Mouse (Mus musculus) embryonic facial prominence, embryonic 14.5 days (tissue): ENCODE results near the gene Gkn1. TPM values are rescaled to one million over a fixed set of nuclear protein-coding genes. Genes with fewer than 3 reads are reported as not detected.

ENCODE experiments used
- ATAC-seq: fragments of 200-750 bp; cut with Nextera tagmentation; 2 replicates; pipeline ENCODE4 v1.8.0; 2017; ENCODE audit warnings: low read depth, moderate number of reproducible peaks, moderate TSS enrichment
- DNase-seq: peaks from one replicate; pipeline ENCODE4 v3.0.0-alpha.2; 2015; ENCODE audit warnings: low spot score
- H3K27ac ChIP-seq: fragments of 300-500 bp; sonication (generic); replicated peaks from 2 replicates; pipeline ENCODE4 v1.5.1; 2014; ENCODE audit warnings: low read depth, mild to moderate bottlenecking, low read length, moderate library complexity
- H3K27me3 ChIP-seq: fragments of 300-500 bp; sonication (generic); replicated peaks from 2 replicates; pipeline ENCODE4 v1.6.1; 2014; ENCODE audit warnings: low read length; ENCODE audit not compliant: control insufficient read depth, insufficient read depth
- H3K36me3 ChIP-seq: fragments of 300-500 bp; sonication (generic); 2 replicates; pipeline ENCODE4 v1.6.1; 2014; ENCODE audit warnings: low read length, mixed read lengths; ENCODE audit not compliant: control insufficient read depth, insufficient read depth
- H3K4me1 ChIP-seq: fragments of 300-500 bp; sonication (generic); 2 replicates; pipeline ENCODE4 v1.6.1; 2014; ENCODE audit warnings: antibody characterized with exemption, low read length; ENCODE audit not compliant: control insufficient read depth, insufficient read depth
- H3K4me2 ChIP-seq: fragments of 300-500 bp; sonication (generic); 2 replicates; pipeline ENCODE4 v1.6.1; 2014; ENCODE audit warnings: low read depth, mild to moderate bottlenecking, low read length, moderate library complexity, mixed read lengths
- H3K4me3 ChIP-seq: fragments of 300-500 bp; sonication (generic); 2 replicates; pipeline ENCODE4 v1.5.1; 2014; ENCODE audit warnings: low read depth, mild to moderate bottlenecking, low read length
- H3K9ac ChIP-seq: fragments of 300-500 bp; sonication (generic); 2 replicates; pipeline ENCODE4 v1.6.1; 2014; ENCODE audit warnings: low read depth, mild to moderate bottlenecking, low read length, moderate library complexity, mixed read lengths
- H3K9me3 ChIP-seq: fragments of 300-500 bp; sonication (generic); 2 replicates; pipeline ENCODE4 v1.6.1; 2016; ENCODE audit warnings: low read length; ENCODE audit not compliant: control insufficient read depth
- WGBS: fragments of 180-500 bp; shearing (Covaris S2); extraction: QIAGEN DNeasy Blood & Tissue Kit; methylation state at CpG from one replicate; pipeline ENCODE4 v1.1.7; 2014; 5-methylcytosine and 5-hydroxymethylcytosine counted together
- polyA plus RNA-seq: library from polyadenylated mRNA; unstranded; fragments of >200 nt; fragmentation: Nextera tagmentation; extraction: Ambion mirVana; gene quantifications from 2 replicates; pipeline ENCODE4 v1.2.1, GENCODE M21; 2014

Gkn1 gene
- polyA plus RNA-seq, 1 experiment from 2014 or later = not detected

DNA sequence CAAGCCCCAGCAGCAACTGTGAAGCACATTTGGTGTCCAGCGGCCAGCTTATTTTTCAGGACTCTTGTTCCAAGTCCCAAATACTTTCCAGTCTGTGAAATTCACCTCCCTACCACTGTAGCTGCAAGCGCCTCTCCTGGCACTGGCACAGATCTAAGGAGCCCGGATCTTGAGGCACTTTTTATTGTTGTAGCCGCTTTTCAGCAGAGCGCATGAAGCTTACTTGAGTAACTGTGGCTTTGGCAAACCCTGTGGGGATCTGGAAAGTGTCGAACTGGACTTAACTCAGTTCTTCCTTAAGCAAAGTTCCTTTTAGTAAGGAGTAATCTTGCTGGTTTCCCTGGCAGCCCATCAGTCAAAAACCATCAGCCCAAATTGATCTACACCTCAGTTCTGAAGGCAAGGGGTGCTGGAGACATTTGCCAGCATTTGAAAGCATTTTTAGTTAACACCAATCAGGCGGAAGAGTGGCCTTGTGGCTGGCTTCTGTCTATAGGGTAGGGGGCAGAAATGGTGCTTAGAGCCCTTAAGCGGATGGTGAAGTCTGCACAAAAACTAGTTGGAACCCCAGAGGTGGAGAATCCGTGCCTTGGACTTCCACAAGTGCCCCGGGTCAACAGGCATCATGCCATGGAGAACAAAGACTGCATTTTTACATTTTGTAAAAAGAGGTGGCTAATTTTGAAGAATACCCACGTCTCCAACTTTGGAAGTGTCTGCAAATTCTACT, 16.2 kb downstream of the Gkn1 start:
- H3K4me2 ChIP-seq = peak overlapping the region; percentile 83
- peak; percentile 88 for DNase-seq

DNA sequence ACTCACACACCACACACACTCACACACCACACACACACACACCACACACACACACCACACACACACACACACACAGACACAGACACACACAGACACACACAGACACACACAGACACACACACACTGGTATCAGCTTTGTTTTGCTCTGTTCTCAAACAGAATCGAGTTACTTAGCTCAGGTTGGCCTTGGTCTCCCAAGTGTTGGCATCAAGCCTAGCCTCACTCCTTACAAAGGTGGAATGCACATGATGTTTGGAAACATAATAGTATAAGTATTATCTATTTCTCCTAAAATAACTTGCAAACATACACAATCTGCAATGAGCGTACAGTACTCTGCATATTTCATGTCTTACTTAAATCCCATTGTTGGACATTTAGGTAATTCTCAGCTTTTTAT, 18.4 kb downstream of the Gkn1 start:
- DNase-seq (peak; percentile 79), ATAC-seq (no peak)
- Histone ChIP-seq H3K9ac (peak overlapping the region; percentile 95; the same call in 1 of the 2 replicates), H3K4me1 (peaks cover 44% of the 10 kb centered on the region), H3K36me3 (no peaks in the 10 kb centered on the region), H3K9me3 (no peaks in the 10 kb centered on the region), H3K4me3 (peak overlapping the region; percentile 87), H3K4me2 (peak overlapping the region; percentile 83), H3K27me3 (no peaks in the 10 kb centered on the region), H3K27ac (peak overlapping the region; percentile 67)
- 41% methylated on average over 2 of the region's 2 CpGs for WGBS

More for the DNA sequence above, 16.2 kb downstream of the Gkn1 start:
- Histone ChIP-seq H3K4me3 (peak overlapping the region; percentile 87), H3K36me3 (no peaks in the 10 kb centered on the region), H3K27ac (peak overlapping the region; percentile 96), H3K27me3 (no peaks in the 10 kb centered on the region), H3K9me3 (no peaks in the 10 kb centered on the region), H3K9ac (peak overlapping the region; percentile 95), H3K4me1 (peaks cover 32% of the 10 kb centered on the region)
- peak; percentile 65 for ATAC-seq
- WGBS = 3% methylated on average over 11 of the region's 11 CpGs

DNA sequence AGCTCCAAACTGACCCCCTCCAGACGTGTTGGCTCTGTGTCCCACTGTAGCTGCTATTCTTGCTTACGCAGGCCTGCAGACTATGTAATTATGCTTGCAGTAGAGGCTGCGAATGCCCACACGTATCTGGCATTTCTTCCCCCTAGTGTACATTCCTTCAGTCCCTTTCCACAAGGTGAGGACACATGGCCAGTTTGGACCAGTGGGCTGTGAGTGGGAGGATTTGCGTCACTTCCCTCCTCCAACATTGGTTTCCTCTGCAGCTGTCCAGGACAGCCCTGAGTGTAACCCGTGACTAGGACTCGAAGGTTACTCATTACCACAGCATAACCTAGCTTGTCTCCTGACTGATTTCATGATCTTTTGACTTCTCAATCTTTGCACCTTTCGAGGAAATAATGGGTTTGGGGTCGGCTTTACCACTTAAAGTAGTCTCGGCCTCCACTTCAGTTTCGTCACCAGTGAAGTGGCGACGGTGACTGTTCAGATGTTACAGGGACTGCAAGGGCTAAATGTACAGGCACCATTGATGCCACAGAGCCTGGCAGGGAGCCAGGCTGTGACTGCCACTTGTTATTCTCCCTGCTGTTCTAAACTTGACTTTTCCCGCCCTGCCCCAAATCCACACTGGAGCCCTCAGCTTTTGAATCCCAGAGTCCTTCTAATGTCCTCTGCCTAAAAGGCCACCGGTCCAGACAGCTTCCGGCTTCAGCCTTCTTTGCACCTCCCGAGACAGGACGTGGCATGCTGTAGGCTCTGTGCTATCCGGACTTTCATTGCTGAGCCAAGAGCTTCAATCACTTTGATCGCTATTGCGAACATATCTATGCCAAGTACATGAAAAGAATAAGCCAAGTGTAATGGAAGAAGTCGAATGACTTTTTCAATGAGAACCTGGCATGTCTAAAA, 22.2 kb downstream of the Gkn1 start:
- H3K9ac ChIP-seq = no peak overlapping the region
- H3K4me3 ChIP-seq = no peak overlapping the region
- no peaks in the 10 kb centered on the region for H3K27me3 ChIP-seq
- 80% methylated on average over 22 of the region's 22 CpGs for WGBS
- H3K27ac ChIP-seq = no peak overlapping the region; the same call in 1 of the 2 replicates
- H3K4me2 ChIP-seq = no peak overlapping the region
- 0 out of 2 replicates have a peak, but pooled peaks cover 5% of the 10 kb centered on the region for H3K36me3 ChIP-seq
- no peaks in the 10 kb centered on the region for H3K9me3 ChIP-seq
- ATAC-seq = no peak; the same call in 1 of the 2 replicates
- H3K4me1 ChIP-seq = peaks cover 44% of the 10 kb centered on the region
- DNase-seq = peak; percentile 30

DNA sequence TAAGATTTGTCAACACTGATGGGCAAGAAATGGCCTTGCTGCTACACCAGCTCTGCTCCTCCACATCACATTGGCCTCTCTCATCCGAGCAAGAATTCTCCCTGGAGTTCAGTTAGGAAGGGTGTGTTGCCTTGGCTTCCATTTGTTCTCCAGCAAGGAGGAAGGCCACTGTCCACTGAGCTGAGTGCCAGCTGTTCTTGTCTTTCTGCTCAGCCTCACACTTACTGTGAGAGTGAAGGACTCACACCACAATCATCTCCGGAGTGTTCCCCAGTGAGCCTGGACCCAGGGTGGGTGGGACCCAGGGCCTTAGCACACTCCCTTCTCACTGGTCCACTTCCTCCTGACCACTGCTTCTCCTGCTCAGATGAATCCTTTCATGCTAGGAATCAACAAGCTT, 23.8 kb downstream of the Gkn1 start:
- Histone ChIP-seq H3K4me3 (no peak overlapping the region), H3K9me3 (no peaks in the 10 kb centered on the region), H3K4me1 (peaks cover 33% of the 10 kb centered on the region), H3K27me3 (no peaks in the 10 kb centered on the region), H3K27ac (no peak overlapping the region), H3K4me2 (no peak overlapping the region), H3K9ac (no peak overlapping the region), H3K36me3 (0 out of 2 replicates have a peak, but pooled peaks cover 5% of the 10 kb centered on the region)
- DNase-seq = no peak
- WGBS = 88% methylated on average over 2 of the region's 2 CpGs
- no peak for ATAC-seq

- 0 out of 2 replicates have a peak, but pooled peaks cover 5% of the 10 kb centered on the region for H3K36me3 ChIP-seq
- no peaks in the 10 kb centered on the region for H3K9me3 ChIP-seq
- peaks cover under 1% of the 10 kb centered on the region; the same call in 1 of the 2 replicates for H3K4me1 ChIP-seq
- ATAC-seq (no peak), DNase-seq (no peak)
- no peaks in the 10 kb centered on the region for H3K27me3 ChIP-seq
- H3K9ac ChIP-seq = no peak overlapping the region
- no peak overlapping the region for H3K4me3 ChIP-seq
- no peak overlapping the region for H3K4me2 ChIP-seq
- 90% methylated on average over 2 of the region's 2 CpGs for WGBS
- H3K27ac ChIP-seq = no peak overlapping the region
These were observed 27.4 kb downstream of the Gkn1 start for GRCm38 (mm10) chr6:87323381-87323780.

DNA sequence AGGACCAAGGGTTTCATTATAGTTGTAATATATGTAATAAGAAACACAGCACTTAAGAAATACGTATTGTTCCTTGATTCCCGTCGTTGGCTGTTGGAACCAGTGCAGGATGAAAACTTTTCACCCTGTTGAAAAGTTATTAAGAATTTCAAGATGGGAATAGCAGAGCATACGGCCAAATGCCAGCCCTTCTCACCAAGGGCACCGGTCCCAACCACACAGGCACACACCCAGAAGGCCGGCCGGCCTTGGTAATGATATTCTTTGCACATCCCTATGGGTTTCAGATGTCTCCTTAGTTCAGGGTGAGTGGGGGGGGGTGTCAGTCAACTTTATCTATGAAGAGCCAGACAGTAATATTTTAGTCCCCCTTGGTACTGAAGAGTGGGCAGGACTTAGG, 32.1 kb downstream of the Gkn1 start:
- Histone ChIP-seq H3K4me1 (peaks cover 16% of the 10 kb centered on the region; the same call in 1 of the 2 replicates), H3K4me3 (no peak overlapping the region), H3K4me2 (no peak overlapping the region), H3K9me3 (no peaks in the 10 kb centered on the region), H3K9ac (no peak overlapping the region), H3K27me3 (no peaks in the 10 kb centered on the region), H3K36me3 (no peaks in the 10 kb centered on the region), H3K27ac (no peak overlapping the region)
- ATAC-seq (no peak), DNase-seq (no peak)
- 85% methylated on average over 7 of the region's 7 CpGs for WGBS

- no peaks in the 10 kb centered on the region for H3K27me3 ChIP-seq
- DNase-seq (peak; percentile 75), ATAC-seq (no peak)
- no peaks in the 10 kb centered on the region for H3K9me3 ChIP-seq
- H3K4me3 ChIP-seq = no peak overlapping the region
- peaks cover 16% of the 10 kb centered on the region; the same call in 1 of the 2 replicates for H3K4me1 ChIP-seq
- 63% methylated on average over 8 of the region's 8 CpGs for WGBS
- H3K27ac ChIP-seq = no peak overlapping the region
- H3K9ac ChIP-seq = no peak overlapping the region
- H3K36me3 ChIP-seq = peaks cover 4% of the 10 kb centered on the region
- no peak overlapping the region for H3K4me2 ChIP-seq
These were observed 33.8 kb downstream of the Gkn1 start for GRCm38 (mm10) chr6:87316966-87317365.

DNA sequence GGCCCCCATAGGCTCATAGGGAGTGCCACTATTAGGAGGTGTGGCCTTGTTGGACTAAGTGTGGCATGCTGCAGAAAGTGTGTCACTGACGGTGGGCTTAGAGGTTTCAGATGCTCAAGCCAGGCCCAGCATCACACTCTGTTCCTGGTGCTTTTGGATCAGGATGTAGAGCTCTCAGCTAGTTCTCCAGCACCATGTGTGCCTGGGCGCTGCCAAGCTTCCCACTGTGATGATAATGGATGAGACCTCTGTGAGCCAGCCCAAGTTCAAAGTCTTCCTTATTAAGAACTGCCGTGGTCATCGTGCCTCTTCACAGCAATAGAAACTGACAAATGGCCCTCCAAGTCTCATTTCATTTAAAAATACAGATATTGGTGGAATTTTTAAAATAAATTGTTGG, 38.0 kb downstream of the Gkn1 start:
- Histone ChIP-seq H3K36me3 (peaks cover 45% of the 10 kb centered on the region), H3K4me3 (no peak overlapping the region), H3K9ac (no peak overlapping the region), H3K4me2 (no peak overlapping the region), H3K4me1 (peaks cover 12% of the 10 kb centered on the region; the same call in 1 of the 2 replicates), H3K27me3 (no peaks in the 10 kb centered on the region), H3K9me3 (no peaks in the 10 kb centered on the region), H3K27ac (no peak overlapping the region)
- WGBS = 80% methylated on average over 4 of the region's 4 CpGs
- no peak for DNase-seq
- ATAC-seq = no peak
